Mouse (Mus musculus) C2C12 (cell line): ENCODE data around the gene Spata3.

Source experiments
- CEBPB ChIP-seq: IDR thresholded peaks from one replicate; pipeline ENCODE4 v1.6.1; 2011; ENCODE audit warnings: low read depth, mild to moderate bottlenecking, control low read depth, moderate library complexity
- CTCF ChIP-seq: IDR thresholded peaks from one replicate; pipeline ENCODE4 v1.5.1; 2011; ENCODE audit not compliant: control insufficient read depth, insufficient read depth, insufficient read length
- MAX ChIP-seq: IDR thresholded peaks from one replicate; pipeline ENCODE4 v1.6.1; 2011; ENCODE audit warnings: mild to moderate bottlenecking, control low read depth
- MYOD1 ChIP-seq: IDR thresholded peaks from one replicate; pipeline ENCODE4 v1.6.1; 2011; ENCODE audit warnings: low read depth; ENCODE audit not compliant: control insufficient read depth, insufficient read length
- MYOG ChIP-seq: IDR thresholded peaks from one replicate; pipeline ENCODE4 v1.6.1; 2011; ENCODE audit not compliant: control insufficient read depth, insufficient read length; ENCODE audit errors: extremely low read depth
- USF1 ChIP-seq: IDR thresholded peaks from one replicate; pipeline ENCODE4 v1.6.1; 2011; ENCODE audit warnings: low read depth, mild to moderate bottlenecking, control low read depth, moderate library complexity

GRCm38 (mm10) chr1:86040817-86041216 is 24.2 kb downstream of the Spata3 start:
- TF ChIP-seq CTCF (no peak), MAX (no peak), MYOD1 (no peak), MYOG (no peak), USF1 (no peak), CEBPB (no peak)
